Mouse (Mus musculus): ENCODE results near the gene Hsd11b1. TPM values are rescaled to one million over a fixed set of nuclear protein-coding genes. Genes with fewer than 3 reads are reported as not detected.

The Hsd11b1 gene
- total RNA-seq, 1 experiment from 2014 or later: 82.7 TPM

DNA sequence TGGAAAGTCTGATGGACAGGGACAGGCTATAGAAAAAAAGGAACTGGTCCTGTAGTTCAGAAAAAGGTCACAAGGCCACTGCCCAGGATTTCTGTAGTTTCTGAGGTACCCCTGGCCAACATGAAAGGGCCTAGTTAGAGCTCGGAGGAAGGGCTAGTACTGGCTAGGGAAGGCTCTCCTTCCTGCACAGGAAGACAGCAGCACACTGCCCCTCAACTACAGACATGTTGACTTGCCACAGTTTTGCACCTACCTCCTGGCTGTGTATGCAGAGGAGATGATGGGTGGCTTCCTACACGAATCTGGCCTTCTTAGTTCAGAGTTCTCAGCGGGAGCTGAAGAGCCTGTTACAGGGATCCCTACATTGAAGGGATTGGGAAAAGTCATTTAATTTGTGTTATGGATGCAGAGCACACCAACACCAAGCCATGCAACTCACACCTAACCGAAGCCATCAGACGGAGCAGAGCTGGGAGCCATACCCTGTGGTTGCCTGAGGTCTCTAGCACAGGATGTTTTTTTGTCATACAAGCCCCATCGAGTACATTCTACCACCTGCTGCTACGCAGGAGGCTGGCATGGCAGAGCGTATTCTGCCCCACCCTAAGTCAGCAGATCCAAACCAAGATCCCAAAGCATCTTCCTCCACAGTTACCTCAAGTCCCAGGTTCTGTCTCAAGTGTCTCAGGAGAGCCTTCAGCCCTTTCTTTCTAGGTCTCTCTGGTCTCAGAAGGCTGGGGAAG is 63.1 kb downstream of the Hsd11b1 start:
- no peak for DNase-seq

DNA sequence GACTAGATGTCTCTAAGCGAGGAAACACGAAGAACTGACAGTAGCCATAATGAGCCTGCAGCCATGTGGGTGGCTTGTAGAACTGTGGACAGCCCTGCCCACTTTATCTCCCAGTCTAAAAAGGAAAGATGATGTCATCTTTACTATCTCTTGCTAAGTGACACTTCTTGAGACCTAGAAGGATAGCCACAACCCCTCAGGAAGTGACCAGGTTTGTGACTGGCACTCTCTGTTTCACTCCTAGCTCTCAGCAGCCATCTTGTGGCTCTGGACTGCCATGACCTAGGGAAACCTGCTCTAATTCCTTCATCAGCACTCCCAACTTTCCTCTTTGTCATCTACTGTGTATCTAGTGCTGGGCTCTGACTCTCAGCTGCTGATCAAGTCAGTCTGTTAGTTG is 65.6 kb downstream of the Hsd11b1 start:
- DNase-seq: no peak

GRCm38 (mm10) chr1:193197494-193198205 is 66.2 kb downstream of the Hsd11b1 start:
- DNase-seq: no peak

DNA sequence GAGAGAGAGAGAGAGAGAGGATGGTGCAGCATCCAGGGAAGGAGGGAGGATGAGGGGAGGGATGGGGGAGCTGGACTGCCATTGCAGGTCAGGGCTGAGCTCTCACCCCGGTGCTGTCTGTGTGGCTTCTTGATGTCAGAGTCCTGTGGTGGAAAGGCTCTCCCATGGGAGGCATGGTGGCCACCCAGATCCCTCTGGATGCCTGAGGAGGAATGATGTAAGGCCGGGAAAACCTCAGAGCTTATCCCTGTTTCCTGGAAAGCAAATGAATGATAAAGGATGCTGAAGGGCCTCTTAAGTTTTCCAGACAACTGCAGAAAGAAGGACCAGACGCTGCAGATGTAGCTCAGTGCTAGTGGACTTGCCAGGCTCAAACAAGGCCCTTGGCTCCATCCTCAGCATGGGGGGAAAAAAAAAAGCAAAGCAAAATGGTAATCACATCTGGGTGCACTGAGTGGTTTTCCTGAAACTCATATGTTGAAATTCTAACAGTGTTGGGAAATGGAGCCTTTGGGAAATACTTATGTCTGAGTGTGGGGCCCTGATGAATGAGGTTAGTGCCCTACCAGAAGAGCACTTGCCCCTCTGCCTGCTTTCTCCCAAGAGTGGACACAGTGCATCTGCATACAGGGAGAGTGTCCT is 68.6 kb downstream of the Hsd11b1 start:
- DNase-seq: no peak

GRCm38 (mm10) chr1:193194416-193195140 is 69.3 kb downstream of the Hsd11b1 start:
- DNase-seq: no peak

GRCm38 (mm10) chr1:193191675-193192283 is 72.1 kb downstream of the Hsd11b1 start:
- no peak for DNase-seq

- DNase-seq: no peak
Observed at GRCm38 (mm10) chr1:193189771-193190170, 74.1 kb downstream of the Hsd11b1 start.

DNA sequence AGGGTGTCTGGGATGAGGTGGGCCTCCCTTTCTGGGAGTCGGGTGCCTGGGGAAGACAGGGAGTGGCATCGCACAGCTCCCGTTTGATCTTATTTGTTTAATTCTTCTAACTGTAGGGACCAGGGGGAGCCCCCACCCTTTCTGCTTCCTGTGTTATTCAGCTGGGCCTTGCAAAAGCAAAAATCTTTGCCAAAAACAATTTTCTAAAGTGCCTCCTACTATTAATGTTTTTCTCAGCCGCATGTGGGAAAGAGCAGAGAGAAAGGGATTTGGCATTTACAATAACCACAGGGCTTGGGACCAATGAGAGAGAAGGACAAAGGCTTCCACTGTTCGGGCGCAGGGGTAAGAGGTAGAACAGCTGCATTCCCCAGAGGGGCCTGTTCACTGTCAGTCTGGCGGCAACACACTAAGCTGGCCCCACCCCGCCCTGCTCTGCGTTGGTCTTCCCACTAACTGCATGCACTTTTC is 74.7 kb downstream of the Hsd11b1 start:
- DNase-seq: peak; percentile 57

GRCm38 (mm10) chr1:193188257-193188656 is 75.6 kb downstream of the Hsd11b1 start:
- no peak for DNase-seq

DNA sequence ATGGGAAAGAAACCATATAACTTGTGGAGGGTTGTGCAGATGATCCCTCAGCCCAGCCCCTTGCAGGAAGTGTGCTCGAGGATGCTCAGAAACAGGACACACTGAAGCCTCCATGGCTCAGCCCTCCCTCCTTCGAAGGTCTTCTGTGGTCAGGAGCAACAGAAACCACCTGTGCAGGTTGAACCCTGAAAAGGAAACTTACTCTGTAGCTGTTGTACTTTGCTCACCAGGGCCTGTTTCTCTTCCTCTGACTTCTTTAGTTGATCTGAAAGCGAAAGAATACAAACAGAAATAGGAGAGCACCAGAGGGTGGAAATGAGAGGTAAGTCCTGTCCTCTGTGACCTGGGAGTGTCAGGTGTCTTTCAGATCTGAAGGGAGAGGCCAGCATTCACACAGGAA is 82.8 kb downstream of the Hsd11b1 start:
- no peak for DNase-seq

- no peak for DNase-seq
Observed at GRCm38 (mm10) chr1:193174143-193174733, 89.6 kb downstream of the Hsd11b1 start.

DNA sequence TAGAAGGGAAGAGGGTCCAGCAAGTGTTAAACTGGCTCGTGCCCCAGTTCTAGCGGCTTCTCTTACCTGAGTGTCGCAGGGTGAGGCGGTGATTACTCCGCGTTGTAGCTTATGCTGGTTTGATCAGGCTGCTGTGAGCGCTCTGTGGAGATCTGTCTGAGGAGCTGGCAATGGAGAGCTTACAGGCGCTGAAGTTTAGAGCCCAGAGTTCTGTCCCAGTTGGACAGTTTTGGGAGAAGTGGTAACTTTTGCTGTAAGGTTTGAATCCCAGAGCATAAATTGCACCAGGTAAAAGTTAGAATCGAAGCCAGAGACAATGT is 90.1 kb downstream of the Hsd11b1 start:
- DNase-seq: no peak

- peak; percentile 97 for DNase-seq
Observed at GRCm38 (mm10) chr1:193172991-193173809, 90.7 kb downstream of the Hsd11b1 start.

Other genes with a start within 250 kb of the Hsd11b1 start
- gene Syt14, start 228.3 kb downstream of the Hsd11b1 start, total RNA-seq (2021): 6.6 and 6.8 TPM in 2 replicates
- 18.9 and 19.5 TPM in 2 replicates for gene Diexf, start 133.8 kb downstream of the Hsd11b1 start, total RNA-seq (2021)
- gene Irf6, start 111.0 kb downstream of the Hsd11b1 start, total RNA-seq (2021): 1.1 and 2.9 TPM in 2 replicates
- 2.8 and 5.4 TPM in 2 replicates for gene A130010J15Rik, start 96.0 kb downstream of the Hsd11b1 start, total RNA-seq (2021)
- 5.0 and 22.9 TPM in 2 replicates for gene Traf3ip3, start 62.4 kb downstream of the Hsd11b1 start, total RNA-seq (2021)
- gene Lamb3, start 56.4 kb downstream of the Hsd11b1 start, total RNA-seq (2021): 1.0 and 2.3 TPM in 2 replicates
- gene G0s2, start 9.1 kb upstream of the Hsd11b1 start, total RNA-seq (2021): 163 and 182 TPM in 2 replicates
- 0.56 and 0.60 TPM in 2 replicates for gene Camk1g, start 106.2 kb upstream of the Hsd11b1 start, total RNA-seq (2021)